Mouse (Mus musculus) G1E (cell line): ENCODE measurements around the gene Actg1.

Experiments used
- CTCF ChIP-seq: IDR thresholded peaks from 2 replicates; pipeline ENCODE4 v1.5.1; 2012; ENCODE audit warnings: low read depth, low read length, inconsistent platforms, mixed read lengths
- TAL1 ChIP-seq: conservative IDR thresholded peaks from 2 replicates; pipeline ENCODE4 v1.6.1; 2012; ENCODE audit warnings: low read depth, low read length, inconsistent platforms, mixed read lengths

GRCm38 (mm10) chr11:120315832-120316689 lies 32.3 kb downstream of the Actg1 start:
- TF ChIP-seq CTCF (no peak), TAL1 (no peak; the same call in 1 of the 2 replicates)
